Mouse (Mus musculus) heart, postnatal 10 days (tissue): ENCODE measurements around the gene Rapgef6. TPM values are rescaled to one million over a fixed set of nuclear protein-coding genes. Genes with fewer than 3 reads are reported as not detected.
A peak's percentile ranks its signal among the peaks of the same experiment; 100 is the strongest.

Experiments
- DNase-seq, 2 experiments: peaks; one replicate each; pipeline ENCODE4 v3.0.0; 2021
- intact Hi-C: fragments of 180-260 bp; cut with DNase I; formaldehyde crosslinking; loops from one replicate; pipeline ENCODE4 v1.15.1; 2025
- total RNA-seq, 2 experiments: library from RNA; stranded (reverse); gene quantifications; 2 replicates each; pipeline ENCODE4 v1.2.3; 2021

Gene Rapgef6
- total RNA-seq, 2 experiments from 2014 or later: 24.8 to 25.7 TPM

DNA sequence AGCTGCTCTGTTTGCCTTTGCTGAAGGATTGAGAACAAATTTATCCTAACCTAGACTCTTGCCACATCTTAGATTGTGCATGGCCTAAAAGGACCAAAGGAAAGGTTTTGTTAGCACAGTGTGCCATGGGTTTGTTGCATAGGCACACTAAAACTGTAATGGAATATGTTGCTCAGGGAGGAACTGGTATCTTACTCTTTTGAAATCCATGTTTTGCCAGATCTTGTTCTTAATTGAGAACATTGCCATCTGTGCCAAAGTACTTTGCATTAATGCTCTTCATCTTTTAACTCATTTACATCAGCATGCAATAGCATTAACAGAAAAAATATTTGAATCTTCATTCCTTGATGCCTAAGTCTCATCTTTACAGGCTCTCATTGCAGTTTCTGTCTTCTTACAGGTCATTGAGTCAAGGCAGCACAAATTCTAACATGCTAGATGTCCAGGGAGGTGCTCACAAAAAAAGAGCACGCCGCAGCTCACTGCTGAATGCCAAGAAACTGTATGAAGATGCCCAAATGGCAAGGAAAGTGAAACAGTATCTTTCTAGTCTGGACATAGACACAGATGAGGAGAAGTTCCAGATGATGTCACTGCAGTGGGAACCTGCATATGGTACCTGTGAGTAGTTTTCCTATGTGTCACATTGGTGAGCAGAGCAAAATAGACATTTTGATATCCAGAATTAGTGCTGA is 153.3 kb downstream of the Rapgef6 start:
- intact Hi-C loops: no loop called here
- DNase-seq: no peak

DNA sequence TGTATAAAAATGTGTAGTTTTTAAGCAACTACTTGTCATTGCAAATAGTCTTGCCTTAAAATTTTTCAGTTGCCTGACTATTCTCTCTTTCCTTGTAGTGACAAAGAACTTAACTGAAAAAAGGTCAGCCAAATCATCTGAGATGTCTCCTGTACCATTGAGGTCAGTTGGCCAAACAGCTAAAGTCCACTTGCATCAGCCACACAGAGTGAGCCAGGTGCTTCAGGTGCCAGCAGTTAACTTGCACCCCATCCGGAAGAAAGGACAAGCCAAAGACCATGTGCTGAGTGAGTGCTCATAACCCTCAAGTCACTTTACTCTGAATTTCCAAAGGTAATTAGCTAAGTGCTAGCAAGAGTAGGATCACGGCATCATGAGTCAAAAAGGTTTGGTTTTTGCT is 156.5 kb downstream of the Rapgef6 start:
- intact Hi-C loops: no loop called here

DNA sequence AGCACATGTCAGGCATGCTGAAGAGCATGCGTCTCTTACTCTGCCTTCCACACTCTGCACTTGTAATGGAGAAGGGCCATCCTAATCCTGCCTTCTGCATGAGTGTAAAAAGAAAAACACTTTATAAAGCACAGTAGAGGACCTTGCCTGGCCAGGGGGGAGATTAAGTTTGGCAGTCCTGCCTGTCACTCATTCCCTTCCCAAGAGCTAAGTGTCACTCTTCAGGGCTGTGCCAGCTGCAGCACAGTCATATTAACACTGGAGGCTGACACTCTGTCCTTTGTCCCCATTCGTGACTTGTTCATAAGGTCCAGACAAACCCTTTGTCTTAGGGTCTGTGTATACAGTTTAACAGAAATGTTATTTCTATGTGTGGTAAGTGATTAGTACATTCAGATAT is 162.2 kb downstream of the Rapgef6 start:
- DNase-seq: peak; percentile 16 to 32
- intact Hi-C loops: no loop called here

More for the DNA sequence above, 156.5 kb downstream of the Rapgef6 start:
- DNase-seq: no peak

DNA sequence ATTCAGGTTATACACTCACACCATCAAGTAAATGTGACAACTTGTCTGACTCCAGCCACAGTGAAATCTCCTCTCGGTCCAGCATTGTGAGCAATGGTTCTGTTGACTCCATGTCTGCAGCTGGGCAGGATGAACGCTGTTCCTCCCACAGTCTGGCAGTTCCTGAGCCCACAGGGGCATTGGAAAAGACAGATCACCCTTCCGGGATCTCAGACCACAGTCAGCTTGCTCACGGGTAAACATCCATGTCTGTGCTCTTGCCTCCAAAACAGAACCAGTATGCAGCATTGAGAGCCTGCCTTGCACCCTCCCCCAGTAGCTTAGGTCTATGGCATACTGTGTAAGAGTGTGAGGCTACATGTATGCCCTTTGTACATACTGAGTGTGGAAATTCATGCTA is 167.5 kb downstream of the Rapgef6 start:
- DNase-seq: no peak
- intact Hi-C loops: no loop called here

DNA sequence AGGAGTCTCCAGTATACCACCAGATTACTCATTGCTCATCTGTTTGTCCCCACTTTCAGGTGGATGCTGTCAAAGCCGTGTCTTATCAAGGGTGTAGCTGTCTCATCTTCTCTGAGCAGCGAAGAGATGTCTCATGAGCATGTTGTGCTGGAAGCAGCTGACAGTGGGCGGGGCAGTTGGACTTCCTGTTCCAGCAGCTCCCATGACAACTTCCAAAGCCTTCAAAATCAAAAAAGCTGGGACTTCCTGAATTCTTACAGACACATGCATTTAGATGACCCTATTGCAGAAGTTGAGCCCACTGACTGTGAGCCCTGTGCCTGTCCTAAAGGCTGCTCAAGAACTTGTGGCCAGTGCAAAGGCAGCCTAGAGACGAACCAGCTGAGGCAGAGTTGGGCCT is 168.5 kb downstream of the Rapgef6 start:
- intact Hi-C loops: no loop called here
- DNase-seq: peak; percentile 54 to 59

DNA sequence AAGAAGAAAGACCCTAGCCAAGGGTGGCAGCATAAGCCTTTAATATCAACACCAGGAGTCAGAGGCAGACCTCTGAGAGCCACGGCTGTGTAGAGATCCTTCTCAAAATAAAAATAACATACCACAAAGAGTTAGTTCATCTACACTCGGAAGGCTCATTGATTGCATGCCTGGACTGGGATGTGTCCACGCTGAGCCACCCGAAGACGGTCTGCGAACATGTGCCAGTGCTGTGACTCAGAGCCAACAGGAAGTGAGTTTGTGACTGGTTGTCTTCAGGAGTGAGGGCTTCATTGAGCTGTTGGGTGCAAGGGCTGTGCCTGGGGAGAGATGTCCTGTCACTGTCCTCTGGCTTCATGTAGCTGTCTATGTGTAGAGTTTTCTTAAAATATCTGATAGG is 171.0 kb downstream of the Rapgef6 start:
- intact Hi-C loops: no loop called here
- no peak for DNase-seq

DNA sequence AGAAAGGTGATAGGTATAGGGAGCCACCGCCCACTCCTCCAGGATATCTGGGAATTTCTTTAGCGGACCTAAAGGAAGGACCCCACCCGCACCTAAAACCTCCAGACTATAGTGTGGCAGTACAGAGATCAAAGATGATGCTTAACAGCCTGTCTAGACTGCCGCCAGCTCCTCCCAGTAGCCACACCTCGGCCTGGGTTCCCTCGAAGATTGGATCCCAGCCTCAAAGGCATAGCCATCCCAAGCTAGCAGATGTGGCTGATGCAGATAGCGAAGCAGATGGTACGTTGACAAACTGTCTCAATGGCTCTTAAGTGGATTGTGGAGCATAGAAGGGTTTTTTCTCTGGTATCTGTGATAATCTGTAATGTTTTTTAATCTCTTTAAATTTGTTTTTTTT is 171.6 kb downstream of the Rapgef6 start:
- no peak for DNase-seq
- intact Hi-C loops: no loop called here

DNA sequence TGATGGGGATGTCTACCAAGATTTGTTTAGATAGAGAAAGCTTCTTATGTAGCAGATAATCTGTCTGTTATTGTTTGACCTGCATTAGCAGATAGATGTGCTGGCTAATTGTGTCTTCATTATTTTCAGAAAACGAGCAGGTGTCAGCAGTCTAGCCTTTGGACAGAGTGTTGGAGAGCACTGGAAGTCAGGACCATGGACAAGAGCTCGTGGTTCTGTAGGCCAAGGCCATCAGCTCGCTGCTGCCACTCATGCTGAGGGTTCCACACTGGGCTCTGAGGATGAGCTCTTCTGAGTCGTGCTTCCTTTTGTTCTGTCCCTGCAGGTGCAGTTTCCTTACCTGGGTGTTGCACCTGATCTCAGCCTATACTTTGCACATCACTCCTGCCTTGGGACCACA is 173.3 kb downstream of the Rapgef6 start:
- intact Hi-C loops: no loop called here
- DNase-seq: peak; percentile 37 to 49

DNA sequence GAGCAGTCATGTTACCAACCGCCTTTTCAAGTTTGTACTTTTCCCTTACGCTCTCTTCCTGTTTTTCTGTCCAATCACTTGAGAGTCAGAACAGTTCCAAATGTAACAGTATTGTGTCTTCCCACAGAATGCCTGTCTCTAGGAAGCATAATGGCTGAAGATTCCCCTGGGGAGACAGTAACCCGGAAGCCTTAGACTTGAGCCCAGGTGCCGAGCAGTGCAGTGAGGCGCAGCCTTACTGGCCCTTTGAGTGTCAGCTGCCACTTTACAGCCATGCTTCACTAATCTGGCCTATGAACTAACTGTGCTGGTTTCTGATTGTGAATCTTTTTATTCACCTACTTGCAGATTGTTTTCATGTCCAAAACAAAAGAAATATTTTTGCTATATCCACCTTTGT is 175.0 kb downstream of the Rapgef6 start:
- no peak for DNase-seq
- intact Hi-C loops: no loop called here

DNA sequence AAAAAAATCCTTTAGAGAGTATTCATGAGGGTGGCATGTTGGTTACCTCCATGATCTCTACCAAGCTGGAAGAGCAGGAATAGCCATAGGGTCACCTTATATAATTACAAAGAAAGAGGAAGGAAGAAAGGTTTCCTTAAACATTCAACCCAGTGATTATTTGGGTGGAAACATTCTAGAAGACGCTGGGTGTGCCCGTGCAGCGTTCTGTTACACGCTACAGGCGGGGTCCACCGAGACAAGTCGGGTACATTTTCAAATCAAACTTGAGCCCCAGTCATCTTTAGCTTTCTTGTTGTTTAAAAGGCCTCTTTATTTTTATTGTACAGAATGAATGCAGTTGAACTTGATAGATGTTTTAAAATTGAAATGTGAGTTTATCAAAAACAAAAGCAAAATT is 176.0 kb downstream of the Rapgef6 start:
- intact Hi-C loops: no loop called here
- no peak for DNase-seq

DNA sequence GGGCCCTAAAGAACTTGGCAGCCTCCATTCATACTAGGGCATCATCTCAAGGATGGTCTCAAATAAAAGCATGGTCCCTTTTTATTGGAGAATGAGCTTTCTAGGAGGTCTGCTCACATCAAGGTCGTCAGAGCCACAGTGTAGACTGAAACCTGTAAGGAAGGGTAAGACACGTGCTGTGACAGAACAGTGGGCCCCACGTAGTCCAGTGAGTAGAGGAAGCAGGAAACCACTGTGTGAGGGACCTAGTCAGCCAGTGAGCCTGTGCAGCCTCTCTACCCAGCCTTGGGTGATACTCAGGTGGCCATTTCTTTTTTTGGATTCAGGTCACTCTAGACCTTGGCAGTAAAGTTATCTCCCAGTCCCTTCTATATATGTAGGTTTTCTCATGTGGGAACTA is 177.3 kb downstream of the Rapgef6 start:
- DNase-seq: no peak
- intact Hi-C loops: loop anchor here (5.0 kb wide), 1 partner anchor 227 kb away; no protein-coding TSS in a partner anchor

DNA sequence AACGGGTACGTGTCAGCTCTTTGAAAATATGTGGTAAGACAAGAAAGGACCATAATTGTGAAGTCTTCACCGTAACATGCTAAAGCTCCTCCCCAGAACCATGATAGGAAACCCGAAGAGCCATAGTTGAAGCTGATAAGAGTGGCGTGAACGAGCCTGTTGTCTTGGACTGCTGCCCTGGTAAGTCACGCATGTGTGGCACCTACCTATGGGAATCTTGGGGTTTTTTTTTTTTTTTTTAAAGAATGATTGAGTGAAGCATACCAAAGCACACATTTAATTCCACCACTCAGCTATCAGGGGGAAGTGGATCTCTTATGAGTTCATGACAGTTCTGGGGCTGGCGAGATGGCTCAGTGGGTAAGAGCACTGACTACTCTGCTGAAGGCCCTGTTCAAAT is 179.2 kb downstream of the Rapgef6 start:
- no peak for DNase-seq
- intact Hi-C loops: loop anchor here (5.0 kb wide), 1 partner anchor 225 kb away; no protein-coding TSS in a partner anchor

DNA sequence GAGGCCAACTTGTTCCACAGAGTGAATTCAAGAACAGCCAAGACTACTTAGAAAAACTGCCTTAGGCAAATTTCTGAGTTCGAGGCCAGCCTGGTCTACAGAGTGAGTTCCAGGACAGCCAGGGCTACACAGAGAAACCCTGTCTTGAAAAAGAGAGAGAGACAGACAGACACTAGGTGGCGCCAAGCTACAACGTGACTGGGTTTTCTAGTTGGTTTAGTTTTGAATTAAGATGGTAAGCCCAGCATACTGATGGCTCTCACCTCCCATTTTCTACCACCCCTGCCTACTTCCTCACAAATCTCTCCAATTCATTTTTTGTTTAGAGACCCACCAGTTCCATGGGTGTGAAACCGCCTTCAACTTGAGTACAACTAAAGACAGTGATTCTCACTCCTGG is 180.7 kb downstream of the Rapgef6 start:
- peak; percentile 82 to 89 for DNase-seq
- intact Hi-C loops: loop anchor here (1.0 to 5.0 kb wide), 2 partner anchors 160 to 224 kb away; no protein-coding TSS in a partner anchor

DNA sequence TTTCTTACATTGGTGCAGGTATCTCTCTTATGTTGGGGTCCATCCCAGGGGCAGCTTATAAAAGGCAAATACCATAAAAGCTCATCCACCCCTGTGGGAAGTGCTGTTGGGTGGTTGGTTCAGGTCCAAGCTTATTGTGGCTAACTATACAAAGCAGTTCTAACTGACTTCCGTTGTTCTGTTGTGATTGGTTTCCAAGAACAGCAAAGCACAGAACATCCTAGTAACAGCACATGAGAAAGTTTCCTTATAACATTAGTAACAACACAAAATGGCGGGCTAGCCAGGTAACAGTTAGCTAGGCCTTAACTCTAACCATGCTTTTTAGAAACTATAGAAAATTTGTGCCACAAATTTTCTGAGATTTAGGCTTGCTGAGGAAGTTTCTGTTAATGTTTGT is 185.5 kb downstream of the Rapgef6 start:
- no peak for DNase-seq
- intact Hi-C loops: loop anchor here (5.0 kb wide), 1 partner anchor 69 kb away; no protein-coding TSS in a partner anchor

DNA sequence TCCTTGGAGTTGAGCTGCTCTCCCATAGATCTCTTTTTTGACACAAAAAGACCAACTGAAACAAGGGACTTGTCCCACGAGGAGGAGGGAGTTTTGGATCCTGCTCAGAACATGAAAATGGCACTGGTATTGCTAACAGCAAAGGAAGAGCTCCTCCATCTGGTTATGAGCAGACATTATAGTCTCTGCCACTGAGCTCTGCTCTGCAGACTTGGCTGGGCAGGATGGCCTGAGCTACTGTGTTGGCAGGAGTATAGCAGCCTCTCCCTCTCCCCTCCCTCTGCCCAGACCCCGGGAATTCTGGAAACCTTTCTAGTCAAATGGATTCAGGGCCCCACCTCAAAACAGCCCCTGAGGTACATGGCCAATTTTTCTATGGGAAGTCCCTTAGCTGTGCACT is 187.0 kb downstream of the Rapgef6 start:
- intact Hi-C loops: loop anchor here (5.0 kb wide), 1 partner anchor 68 kb away; no protein-coding TSS in a partner anchor
- DNase-seq: no peak

DNA sequence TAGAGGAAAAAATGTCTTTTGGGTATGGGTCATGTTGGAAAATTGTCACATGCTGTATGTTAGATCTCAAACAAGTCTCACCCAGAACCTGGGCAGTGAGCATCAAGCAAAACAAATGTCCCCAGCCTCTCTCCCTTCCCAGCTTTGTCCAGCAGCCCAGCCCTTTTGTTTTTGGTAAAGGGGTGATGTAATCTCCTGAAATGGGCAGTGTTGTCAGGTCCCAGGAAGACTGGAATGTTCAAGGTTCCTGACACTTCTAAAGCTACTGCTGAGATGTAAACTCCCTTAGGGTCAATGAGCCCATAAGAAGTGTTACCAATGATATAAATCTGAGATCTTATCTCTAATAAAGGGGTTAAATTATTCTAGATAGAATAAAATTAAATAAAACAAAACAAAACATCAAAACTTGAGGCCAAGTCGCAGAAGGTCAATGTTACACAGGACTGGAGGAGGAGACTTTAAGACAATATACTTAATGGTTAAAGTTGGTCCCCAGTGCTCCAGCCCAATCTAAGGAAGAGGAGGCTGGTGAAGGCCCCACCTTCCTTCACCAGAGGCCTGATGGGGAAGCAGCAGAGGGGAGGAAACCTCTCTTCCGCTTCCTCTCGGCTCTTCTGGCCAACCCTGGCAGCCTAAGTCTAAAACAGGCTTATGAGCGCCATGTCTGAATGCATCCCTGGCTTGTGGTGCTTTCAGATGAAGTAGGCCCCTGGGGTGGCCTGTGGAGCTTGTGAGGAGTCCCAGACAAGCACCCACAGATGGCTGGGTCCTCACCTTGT is 188.1 kb downstream of the Rapgef6 start:
- peak in 1 of 2 experiments; percentile 16 for DNase-seq
- intact Hi-C loops: no loop called here

DNA sequence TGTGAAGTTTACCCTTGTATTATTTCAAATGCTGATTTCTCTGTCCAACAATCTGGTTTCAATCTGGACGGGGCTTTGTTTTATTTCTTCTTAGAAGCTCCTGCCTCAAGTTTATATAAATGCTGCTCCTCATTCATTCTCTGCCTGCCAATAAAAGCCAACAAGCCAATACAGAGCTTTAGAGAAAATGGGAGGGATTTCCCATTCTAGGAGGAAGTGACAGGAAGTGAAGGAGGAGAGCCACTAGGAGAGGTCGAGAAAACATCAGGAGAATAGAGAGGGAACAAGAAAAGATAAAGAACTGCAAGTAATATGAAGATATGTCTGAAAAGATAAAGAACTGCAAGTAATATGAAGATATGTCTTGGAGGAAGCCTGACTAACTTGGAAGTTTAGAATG is 190.2 kb downstream of the Rapgef6 start:
- intact Hi-C loops: no loop called here
- no peak for DNase-seq

DNA sequence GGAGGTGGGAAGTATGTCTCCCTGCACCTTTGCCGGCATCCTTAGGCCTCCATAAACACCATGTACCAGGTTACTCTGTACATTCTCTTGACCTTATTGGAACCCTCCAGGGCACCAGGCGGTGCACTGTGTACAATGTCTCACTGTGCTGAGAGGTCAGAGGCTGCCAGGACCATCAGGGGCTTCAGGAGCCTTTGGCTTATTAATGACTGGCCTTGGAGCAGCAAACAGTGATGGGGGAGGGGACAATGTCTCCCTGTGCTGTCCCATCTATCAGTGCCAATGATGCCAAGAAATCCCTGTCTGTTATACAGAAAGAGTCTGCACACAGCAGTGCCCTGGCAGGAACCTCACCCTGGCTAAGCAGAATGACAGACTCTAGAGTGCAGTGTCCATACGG is 195.2 kb downstream of the Rapgef6 start:
- intact Hi-C loops: no loop called here
- DNase-seq: no peak

DNA sequence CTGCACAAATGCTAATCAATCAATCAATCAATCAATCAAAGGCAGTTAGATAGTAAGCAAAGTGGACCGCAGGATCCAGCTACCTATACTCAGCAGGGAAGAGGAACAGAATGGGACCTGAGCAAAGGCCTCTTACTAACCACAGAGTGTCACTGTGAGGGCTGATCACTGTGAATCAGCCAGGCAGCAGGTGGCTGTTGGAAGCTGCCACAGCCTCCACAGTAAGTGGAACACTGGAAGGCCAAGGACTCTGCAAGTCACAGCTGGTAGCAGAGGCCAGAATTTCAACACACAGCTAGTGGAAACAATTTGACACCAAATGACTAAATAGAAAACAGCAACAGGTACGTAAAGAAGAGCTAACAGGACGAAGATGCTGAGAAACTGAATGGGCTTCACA is 196.0 kb downstream of the Rapgef6 start:
- no peak for DNase-seq
- intact Hi-C loops: no loop called here

DNA sequence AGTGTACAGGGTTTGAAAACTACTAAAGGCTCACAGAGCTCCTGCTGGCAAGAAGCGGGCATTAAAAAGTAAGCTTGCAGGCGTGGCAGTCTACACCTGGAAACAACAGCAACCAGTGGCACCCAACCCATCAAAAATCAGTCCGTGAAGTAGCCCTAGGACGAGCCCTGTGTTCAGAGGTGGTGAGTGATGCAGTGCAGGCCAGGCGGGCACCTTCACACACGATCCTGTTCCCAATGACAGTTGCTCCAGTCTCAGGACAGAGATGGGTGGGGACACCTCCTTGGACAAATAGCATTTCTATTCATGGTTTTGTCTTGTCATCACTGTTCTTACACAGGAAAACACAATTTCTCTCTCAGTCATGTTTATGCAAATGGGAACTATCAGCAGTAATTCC is 199.4 kb downstream of the Rapgef6 start:
- DNase-seq: no peak
- intact Hi-C loops: no loop called here

DNA sequence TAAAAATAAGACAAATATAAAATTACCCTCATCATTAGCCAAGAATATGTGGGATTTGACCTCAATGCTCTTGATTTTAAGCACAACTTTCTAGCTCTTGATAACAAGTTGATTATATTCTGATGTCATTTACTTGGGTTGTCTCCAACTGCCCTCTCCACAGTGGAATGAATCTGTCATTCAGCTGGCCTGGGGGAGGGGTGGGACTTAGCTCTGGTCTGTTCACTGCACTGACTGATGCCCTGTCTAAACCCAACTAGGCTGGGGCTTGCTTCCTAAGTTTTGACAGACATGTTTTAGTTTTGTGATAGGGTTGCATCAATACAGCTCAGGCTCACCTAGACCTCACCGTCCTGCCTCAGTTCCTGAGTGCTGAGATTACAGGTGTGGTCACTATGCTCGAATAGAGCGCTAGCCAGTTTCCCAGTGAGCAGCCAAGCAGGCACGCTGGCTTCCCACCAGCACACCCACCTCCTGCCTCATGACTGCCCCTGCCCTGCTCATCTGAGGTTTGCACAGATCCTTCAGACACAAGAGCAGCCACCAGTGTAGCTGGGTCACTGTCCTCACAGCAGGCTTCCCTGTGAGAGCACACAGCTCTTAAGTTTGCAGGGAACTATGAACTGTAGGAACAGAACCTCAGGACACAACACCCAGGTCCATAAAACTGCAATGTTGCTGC is 201.8 kb downstream of the Rapgef6 start:
- DNase-seq: peak; percentile 48 to 50
- intact Hi-C loops: no loop called here
